ENCODE assay signal across 12 mouse cellular contexts in genomic region chr13:100879326-100879725, GRCm38 (mm10).
"Had no signal": no experiment of that assay in that cellular context is flagged by ENCODE, and none has a peak within 500 bp of the region (broad histone marks: within the 10 kb centered on the region; RNA-seq: fewer than 3 reads in every experiment).

No protein-coding gene starts in this region.

- H3K4me1 ChIP-seq: limb, embryonic 13.5 days had no signal

- H3K27ac ChIP-seq: layer of hippocampus, adult 2 months; limb, embryonic 13.5 days; liver, embryonic 14.5 days; midbrain, embryonic 13.5 days; neural tube, embryonic 15.5 days; stomach, postnatal 0 days had no signal

- H3K4me2 ChIP-seq: limb, embryonic 13.5 days; midbrain, embryonic 13.5 days; neural tube, embryonic 15.5 days had no signal

- H3K9ac ChIP-seq: limb, embryonic 13.5 days; liver, embryonic 14.5 days; midbrain, embryonic 13.5 days; neural tube, embryonic 15.5 days had no signal

- H3K27me3 ChIP-seq: midbrain, embryonic 13.5 days; neural tube, embryonic 15.5 days had no signal

- ATAC-seq: midbrain, embryonic 13.5 days had no signal

- DNase-seq: left cerebral cortex, postnatal 4 days; lung, adult 18-20 months; right cerebral cortex, adult 18-20 months; right cerebral cortex, postnatal 25 days; thymus, postnatal 4 days had no signal

- H3K4me3 ChIP-seq: layer of hippocampus, adult 2 months; limb, embryonic 13.5 days; midbrain, embryonic 13.5 days; myocyte; neural tube, embryonic 15.5 days had no signal

- H3K9me3 ChIP-seq: limb, embryonic 13.5 days; midbrain, embryonic 13.5 days; neural tube, embryonic 15.5 days had no signal

- H3K36me3 ChIP-seq: limb, embryonic 13.5 days; midbrain, embryonic 13.5 days; neural tube, embryonic 15.5 days had no signal
